Mouse (Mus musculus): ENCODE measurements around the gene Tmprss2.
"Not testable (repeated sequence)": the region's sequence is repeated elsewhere in the genome, so short reads cannot be mapped to it uniquely, and the experiment has no call there.

Gene Tmprss2

DNA sequence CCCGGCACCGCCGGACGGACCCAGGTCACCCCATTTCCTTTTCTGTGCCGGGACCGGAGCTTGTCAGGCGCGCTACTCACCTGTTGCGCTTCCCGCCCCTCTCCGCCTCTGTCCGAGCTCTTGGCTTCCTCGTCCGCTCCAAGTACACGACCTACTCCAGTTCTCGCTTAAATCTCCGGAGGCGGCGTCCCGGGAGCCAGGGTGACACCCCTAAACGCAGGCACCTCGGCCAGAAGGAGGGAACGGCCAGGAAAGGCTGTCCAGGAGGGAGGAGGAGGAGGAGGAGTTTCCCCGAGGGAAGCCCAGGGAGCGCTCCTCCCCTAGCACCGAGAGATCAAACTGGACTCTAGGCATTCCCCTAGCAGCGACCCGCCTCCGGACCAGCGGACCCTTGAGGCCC, at the start of gene Tmprss2:
TSS of gene Tmprss2 (minus strand) at position 257 of the 400 bp plus-strand sequence.
- peak; percentile 21 for DNase-seq

DNA sequence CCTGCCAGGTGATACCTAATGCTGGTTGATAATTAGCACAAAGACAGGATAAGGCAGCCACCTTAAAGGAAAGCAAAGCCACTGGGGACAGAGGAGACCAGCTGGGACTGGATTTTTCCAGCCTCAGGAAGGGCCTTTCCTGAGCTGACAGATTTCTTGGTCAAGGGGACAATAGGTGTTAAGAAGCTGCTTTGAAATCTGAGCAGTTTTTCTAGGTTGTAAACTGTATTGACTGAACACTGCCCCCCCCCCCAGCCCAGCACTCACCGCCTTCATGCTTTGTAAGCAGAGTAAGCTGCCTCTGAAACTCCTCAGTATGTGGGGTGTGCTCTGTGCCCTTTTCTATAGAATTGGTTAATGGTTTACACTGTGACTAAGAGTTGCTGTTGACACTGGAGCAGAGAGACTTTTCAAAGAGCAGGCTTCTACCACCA, 48.2 kb upstream of the Tmprss2 start:
- peak; percentile 32 for DNase-seq

DNA sequence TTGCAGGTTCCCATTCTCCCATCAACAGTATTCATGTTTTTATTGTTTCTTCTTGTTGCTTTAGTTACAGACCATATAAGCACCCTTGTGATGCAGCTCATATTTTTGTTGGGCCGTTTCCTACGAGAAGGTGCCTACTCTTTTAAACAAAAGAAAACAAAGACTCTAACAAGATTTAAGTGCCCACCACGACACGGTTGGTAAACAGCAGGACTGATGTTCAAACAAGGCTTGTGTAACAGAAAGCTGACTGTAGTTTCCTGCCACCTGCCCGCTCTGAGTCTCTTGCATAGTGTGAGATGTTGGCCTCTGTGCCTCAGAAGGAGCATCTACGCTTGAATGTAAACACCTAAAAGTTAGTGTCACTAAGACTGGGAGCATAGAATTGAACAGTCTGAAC, 47.5 kb upstream of the Tmprss2 start:
- no peak for DNase-seq

DNA sequence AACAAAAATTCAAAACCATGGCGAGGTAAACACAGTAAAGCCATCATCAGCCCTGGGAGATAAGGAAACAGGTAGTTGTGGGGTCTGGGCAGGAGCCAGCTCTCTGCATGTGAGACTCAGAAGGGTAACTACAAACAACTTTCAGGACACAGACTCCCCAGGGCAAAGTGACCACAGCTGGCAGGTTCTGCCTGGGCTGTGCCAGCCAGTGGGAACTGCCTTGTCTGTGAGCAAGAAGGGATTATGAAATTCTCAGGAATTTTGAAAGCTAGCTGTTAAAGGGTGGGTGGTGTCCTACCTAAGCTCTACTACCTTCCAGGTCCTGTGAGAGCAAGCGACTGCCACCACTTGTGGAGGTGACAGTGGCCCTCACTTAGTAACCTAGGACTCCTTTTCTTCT, 44.8 kb upstream of the Tmprss2 start:
- no peak for DNase-seq

DNA sequence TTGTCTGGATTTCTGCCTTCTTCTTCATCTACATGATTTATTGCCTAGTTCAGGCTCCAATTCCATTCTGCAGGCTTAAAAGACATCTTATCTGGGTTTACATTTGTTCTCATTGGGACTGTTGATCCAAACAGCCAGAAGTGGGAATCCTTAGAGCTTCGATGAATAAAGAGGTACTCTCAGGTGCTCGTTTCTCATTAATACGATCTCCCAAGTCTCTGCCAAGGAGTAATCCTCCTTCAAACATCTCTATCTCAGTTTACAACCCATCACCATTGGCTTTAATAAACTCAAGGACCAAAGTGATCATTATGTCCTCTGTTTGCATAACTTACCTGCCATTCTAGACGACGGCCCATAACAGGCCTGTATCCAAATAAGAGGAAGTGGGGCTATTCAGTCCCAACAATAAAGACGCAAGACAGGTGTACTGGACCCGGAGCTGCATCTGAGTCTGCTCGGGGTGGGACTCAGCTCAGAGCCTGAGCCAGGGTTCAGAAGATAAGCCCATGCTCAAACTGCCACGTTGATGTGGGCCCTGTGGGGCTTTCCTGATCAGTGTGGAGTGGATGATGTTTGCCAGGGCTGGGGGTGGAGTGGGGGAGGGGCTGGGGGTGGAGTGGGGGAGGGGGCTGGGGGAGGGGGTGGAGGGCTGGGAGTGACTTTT, 38.7 kb upstream of the Tmprss2 start:
- DNase-seq, result no peak

DNA sequence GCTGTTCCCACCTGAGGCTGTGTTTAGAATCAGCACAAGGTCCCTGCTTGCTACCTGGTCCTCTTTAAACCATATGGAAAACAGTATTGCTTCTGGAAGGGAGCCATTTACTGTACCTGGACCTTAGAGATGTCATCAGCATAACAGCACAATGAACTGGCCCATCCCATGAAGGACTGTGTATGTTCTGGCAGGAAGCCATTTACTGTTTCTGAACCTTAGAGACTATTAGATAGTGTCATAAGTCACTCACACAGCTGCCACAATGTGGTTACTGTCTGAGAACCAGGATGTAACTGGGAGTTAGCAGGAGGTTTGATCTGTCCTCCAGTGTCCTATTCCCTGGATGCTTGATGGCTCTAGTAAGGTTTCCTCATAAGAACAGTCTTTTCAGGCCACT, 33.7 kb upstream of the Tmprss2 start:
- no peak for DNase-seq

DNA sequence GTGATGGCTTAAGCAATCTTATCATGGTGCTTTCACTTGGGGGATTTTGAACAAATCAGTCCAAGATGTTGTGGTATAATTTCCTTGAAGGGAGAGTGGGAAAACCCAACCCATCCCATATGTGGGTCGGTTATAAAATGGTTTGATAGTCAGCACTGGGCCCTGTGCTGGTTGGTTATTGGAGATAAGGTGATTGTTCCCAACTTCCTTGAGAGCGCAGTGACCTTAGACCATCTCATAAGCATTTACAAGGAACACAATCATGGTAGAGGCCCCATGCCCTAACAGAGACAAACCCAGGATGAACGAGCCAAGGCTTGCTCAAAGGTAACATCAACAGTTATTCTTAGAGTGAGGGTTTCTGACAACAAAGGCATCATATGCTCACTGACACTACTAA, 28.6 kb upstream of the Tmprss2 start:
- DNase-seq, result no peak

DNA sequence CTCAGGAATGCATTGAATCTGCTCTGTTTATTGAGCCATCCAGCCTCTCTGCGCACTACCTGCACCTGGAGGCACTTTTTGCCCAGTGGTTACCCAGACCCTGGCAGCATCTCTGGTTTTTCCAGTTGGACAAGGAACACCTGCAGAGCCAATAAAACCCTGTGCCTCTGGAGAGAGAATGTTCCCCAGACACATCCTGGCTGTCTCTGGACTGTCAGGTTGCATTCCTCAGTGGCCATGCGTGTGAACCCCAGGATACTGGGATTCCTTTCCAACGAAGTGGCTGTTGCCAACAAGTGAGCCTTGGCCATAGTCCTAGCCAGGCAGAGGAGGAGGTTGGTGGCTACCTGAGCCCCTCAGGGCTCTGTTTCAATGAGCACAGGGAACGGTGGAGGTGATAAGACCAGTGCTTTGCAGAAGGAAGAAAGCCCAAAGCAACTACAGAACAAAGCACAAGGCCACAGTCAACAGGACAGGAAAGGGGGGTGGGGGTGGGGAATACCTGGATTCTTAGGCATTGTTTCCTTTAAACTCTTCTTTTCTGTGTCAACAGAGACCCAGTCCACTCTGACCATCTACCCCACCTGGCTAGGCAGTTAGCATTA, 22.0 kb upstream of the Tmprss2 start:
- DNase-seq, result no peak

DNA sequence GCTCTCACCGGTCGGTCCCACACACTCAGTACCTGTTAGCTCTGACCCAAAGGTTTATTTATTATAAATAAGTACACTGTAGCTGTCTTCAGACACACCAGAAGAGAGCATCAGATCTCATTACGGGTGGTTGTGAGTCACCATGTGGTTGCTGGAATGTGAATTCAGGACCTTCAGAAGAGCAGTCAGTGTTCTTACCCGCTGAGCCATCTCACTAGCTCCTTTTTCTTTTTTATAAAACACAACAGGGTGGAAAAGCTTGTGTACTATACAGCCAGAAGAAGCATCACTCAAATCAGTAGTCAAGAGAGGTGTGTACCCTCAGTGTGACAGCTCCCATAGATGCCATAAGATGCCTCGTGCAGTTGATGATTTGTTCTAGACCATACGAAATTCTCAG, 12.2 kb upstream of the Tmprss2 start:
- DNase-seq, result no peak

DNA sequence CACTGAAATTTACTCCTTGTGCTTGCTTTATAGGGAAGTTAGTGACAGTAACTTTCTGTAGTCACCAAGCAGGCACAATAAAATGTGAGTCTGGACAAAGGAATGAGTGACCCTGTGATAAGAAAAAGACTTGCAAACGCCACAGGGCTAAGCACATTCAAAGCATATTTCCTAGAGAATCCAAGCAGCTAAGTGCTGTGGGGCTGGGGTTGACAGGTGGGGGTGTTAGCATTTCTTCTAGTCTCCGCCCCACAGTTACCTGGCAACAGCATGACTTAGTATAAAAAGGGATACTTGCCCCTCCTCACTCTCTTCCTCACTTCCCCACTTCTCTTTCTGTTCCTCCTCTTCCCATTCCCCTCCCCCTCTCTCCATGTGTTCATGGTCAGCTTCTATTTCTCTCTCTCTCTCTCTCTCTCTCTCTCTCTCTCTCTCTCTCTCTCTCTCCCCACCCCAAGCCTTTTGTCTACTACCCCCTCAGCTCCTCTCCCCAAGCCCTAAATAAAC, 11.4 kb upstream of the Tmprss2 start:
- no peak for DNase-seq

DNA sequence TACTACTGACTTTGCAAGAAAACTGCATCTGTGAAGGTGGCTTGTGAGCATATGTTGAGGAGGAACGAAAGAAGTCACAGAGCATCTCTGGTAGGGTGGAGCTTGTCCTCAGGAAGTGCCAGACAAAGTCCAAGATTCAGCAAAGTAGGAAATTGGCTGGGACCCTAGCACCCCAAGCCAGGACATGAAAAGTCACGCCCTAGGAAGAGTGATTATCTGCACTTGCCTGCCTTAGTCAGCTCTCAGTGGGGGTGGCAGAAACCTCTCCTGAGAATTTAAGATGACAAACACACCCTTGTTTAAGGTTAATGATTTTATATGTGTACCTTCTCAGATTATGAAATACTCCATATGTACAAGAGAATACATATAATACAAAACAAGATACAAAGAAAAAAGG, 7.3 kb upstream of the Tmprss2 start:
- no peak for DNase-seq

DNA sequence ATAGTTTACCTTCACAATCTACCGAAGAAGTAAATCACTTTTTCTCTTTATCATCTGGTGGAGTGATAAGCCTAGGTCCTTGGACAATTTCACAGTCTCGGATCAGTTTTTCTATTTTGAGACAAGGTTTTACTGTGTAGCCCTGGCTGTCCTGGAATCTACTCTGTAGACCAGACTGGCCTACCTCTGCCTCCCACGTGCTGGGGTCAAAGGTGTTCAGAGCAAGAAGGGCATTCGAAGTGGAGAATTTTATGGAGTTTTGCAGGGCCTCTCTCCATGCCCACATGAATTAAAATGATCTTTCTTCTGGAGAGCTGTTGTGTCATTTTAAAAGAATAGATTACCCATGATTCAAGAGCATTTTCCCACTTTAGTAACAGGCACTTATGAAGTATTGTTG, 1.0 kb upstream of the Tmprss2 start:
- DNase-seq, result no peak

DNA sequence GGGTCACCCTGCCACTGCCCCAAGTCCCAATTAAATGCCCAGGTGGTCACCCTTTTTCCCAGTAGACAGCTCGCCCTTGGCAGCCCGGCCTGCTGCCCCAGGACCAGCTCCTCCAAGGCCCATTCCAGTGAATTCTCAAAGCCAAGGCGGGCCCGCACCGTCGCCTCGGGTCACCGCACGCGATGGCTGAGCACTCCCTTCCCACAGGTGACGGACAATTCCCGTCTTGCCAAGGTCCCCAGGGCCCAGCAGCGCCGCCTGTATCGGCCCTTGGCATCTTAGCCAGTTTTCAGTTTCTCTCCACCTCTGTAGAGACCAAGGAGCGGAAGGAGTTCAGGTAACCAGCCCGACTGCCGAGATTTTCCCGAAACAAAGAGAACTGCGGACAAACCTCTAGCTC, 749 bp downstream of the Tmprss2 start:
- peak; percentile 12 for DNase-seq

DNA sequence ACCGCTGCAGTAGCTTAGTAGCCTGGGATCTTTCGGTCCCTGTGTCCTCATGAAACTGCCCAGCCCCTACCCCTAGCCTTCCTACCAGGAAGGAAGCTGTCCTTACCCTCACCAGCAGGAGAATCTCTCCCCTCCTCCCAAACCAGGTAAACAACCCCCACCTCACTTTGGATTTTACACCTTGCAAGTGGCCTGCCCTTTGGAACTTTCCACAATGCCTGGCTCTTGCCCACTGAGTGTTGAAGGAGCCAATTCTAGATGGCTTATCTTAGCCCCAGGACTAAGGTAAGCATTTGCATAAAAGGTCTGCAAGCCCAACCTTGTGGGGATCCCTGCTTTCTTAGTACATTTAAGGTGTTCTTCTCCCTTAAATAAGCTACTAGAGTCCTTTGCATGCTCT, 1.3 kb downstream of the Tmprss2 start:
- DNase-seq, result no peak

DNA sequence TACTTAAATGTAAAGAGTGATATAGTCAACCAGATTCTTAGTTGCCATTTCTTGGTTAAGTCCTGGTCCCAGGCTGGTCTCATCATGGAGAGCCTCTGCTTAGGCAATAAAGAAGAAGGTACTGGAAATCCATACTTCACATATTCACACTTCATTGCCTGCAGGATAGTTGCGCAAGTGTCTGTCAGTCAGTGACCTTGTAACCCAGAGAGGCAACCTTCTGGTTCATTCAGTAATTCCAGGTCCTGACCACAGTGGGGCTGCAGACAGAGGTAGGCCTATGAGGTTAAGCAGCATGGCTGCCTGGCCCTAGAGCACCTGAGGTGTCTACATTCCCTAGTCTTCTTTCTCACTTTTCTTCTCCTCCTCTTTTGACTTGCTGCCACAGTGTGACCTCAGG, 3.0 kb downstream of the Tmprss2 start:
- DNase-seq, result no peak

DNA sequence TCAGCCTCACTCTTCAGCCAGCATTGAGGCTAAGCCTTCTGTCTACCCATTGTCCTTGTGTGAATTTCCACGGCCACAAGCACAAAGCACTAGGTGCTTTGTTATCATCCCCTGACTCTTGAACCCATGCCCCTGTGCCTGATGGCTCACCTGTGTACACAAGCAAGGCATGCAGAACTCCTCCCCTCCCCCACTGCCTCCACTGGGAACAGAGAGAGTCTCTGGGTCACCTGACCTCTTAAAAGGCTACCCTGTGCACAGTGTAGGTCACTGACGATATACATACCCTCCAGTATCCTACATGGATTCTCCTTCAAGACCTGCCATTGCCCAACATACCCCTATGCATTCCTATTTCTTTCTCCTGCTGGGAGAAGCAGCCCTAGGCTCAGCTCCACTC, 4.2 kb downstream of the Tmprss2 start:
- DNase-seq, result no peak

DNA sequence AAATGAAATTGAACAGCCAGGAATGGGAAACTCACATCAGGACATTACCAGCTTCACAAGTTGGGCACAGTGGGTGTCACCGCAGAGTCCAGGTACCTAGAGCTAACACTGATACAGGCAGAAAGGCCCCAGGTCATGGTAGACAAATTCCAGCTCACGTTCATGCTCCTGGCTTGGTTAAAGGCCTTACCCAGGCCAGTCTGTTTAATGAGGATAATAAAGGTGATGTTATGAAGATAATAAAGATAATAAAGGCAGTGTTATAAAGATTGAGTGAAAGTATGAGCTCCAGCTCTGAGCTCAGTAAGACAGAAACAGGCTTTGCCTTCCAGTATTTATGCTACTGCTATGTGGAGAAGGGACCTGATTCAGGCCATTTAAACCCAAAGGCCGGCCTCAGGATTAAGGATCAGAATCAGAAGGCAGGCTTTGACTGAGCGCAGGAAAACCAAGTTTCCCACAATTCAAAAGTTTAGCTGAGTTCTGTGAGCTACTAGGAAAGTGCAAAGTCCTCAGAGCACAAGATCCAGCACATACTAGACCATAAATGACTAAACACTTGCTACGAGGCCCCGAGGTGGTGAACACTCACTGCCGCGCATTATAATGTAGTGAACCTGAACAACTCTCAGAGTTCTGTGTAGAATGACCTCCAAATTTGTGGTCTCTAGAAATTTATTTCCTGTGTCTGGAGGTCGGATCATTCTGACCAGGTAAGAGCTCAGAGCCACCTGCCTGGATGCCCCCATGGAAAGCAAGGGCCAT, 4.9 kb downstream of the Tmprss2 start:
- DNase-seq, result no peak

DNA sequence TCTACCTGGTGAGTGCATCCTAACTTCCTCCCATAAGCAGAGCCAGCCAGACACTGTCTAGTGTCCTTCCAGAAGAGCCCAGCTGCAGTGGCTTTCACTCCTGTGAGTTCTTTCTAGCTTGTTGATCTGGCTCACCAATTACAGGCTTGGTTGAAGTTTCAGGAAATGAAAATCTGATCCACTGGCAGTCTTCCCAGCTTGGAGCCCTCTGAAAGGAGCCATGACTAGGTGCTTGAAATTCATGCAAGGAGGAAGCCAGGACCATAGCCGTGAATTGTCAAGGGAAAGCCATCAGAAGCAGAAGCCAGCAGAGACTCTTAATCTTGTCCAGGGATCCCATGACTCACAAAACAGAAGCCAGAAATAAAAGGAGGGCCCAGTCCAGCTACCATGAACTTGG, 8.7 kb downstream of the Tmprss2 start:
- no peak for DNase-seq

DNA sequence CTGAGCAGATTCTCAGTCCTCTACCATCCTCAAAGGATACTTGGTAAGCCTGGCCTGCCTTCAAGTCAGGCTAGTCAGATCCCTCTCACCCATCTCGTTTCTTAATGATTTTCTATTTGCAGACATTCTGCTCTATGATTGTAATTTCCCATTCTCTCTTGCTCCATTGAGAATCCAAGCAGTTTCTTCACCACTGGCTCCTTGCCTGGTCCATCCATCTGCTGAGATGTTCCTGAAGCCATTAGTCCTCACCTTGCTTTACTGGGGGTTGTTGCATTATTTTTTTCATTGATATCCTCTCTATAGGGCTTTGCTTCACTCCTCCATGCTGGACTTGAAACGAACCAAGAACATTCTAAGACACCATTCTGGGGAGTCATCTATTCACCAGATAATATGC, 10.4 kb downstream of the Tmprss2 start:
- no peak for DNase-seq

DNA sequence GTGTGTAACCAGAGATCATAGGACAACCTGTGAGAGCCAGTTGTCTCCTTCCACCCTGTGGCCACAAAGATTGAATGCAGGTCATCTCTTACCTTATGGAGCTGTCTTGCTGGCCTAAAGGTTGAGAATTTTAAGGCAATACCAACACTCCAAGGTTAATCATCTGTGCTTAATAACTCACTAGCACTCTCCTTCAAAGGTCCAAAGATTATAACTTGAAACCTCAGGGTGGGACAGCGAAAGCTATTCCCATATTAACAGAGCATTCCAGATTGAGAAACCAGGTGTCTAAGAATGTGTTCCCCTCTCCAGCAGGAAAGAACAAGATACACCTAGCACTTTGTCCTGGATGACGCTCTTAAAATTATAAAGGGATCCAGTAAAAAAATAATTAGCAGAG, 12.9 kb downstream of the Tmprss2 start:
- no peak for DNase-seq

DNA sequence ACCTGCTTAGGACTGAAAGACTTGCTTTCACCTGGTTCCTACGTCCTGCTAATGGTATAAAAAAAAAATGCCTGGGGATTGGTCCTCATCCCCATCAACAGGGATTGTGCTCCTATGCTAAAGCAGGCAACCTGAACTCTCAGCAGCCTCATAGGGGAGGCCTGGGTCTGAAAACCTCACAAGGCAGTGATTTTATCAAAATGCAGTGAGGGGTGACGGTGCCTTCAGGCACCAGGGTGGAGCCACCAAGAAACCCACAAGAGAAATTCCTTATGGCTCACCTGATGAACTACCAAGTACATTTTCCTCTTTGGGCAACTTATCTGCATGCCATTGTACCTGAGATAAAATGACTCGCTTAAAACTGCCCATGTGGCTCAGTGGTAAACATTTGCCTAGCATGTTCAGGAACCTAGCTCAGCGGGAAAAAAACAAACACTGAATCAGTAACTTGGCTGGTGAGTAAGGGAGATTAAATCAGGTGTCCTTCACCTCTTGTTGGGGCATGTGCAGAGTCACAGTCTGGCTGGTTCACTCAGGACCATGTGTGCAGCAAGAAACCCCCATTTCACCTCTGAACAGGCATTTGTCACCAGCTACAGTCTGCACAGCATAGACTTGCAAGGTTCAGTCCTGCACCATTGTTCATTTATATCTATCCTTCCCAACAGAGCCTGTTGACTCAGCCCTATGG, 17.0 kb downstream of the Tmprss2 start:
- no peak for DNase-seq

DNA sequence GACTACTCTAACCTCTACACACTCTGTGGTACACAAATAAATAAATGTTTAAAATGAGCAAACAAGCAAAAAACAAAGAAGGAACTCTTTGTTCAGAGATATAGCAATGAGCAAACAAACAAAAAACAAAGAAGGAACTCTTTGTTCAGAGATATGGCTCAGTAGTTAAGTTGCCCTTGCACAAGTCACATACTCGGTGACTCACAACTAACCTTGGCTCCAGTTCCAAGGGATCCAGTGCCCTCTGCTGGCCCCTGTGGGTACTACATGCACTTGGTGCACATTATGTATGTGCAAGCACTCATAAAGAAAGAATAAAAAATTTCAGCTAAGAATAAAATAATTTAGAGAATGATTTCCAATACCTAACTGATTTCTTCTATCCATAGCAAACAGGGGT, 17.9 kb downstream of the Tmprss2 start:
- peak; percentile 80 for DNase-seq

DNA sequence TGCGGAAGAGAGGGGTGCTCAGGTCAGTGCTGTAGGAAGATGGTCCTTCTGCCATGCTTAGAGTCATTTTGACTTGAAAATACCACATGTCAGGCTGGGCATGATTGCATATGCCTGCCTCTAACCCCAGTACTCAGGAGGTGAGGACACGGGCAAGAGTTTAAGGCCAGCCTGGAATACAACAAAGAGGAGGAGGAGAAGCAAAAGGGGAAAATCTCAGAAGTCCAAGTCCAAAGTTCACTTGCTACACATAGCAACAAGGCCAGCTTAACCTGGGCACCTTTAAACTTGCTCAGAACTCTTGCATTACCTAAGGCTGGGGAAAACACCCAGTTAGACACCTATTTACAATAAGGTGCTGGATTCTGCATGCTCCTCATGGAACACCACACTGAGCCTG, 19.5 kb downstream of the Tmprss2 start:
- no peak for DNase-seq

DNA sequence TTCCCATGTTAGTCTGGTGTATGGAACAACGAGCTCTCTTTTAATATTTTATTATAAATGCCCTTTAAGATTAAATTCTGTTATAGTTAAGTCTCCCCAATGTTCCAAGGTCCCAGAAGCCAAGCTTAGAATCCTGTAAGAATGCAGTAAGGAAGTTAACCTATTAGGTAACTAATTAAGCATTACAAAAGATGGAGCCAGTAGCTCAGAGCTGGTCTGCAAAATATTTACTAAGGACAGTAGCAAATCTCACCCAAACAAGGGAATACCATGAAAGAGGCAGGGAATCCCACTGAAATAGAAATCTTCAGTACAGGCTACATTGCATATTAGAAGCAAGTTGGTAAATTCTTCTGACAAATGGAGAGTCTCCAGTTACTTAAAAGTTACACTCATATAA, 28.1 kb downstream of the Tmprss2 start:
- DNase-seq, result not testable (repeated sequence)

All from embryo, embryonic 11 days (tissue).